Mouse (Mus musculus): ENCODE results near the gene Rapgef5. TPM values are rescaled to one million over a fixed set of nuclear protein-coding genes. Genes with fewer than 3 reads are reported as not detected.

Gene Rapgef5
- polyA plus RNA-seq, 1 experiment, result 0.04 TPM

DNA sequence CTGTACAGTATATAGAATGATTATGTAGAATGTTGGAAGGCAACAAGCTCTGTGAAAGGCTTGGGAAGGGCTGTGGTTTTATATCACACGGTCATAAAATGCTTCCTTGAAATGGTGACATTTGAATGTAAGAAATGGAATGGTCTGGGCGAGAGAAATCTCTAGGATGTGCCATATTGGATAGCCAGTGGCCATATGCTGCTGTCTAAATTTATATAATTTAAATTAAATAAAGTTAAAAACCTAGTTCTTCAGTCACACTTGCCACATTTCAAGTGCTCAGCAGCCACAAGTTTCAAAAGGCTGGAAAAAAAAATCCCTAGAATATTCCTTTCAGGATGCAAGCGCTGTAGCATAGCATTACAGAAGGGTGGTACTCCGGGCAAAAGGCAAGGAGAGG is 14.8 kb downstream of the Rapgef5 start:
- TF ChIP-seq USF1 (IDR thresholded peaks at IDR 0.05; ENCODE audit: low read depth) (no peak), MYOG (IDR thresholded peaks at IDR 0.05; ENCODE audit: control insufficient read depth, extremely low read depth, insufficient read length) (no peak), FOSL1 (IDR thresholded peaks at IDR 0.05; ENCODE audit: insufficient read depth, low read length, poor library complexity, severe bottlenecking) (no peak), CTCF (IDR thresholded peaks at IDR 0.05; ENCODE audit: control insufficient read depth, insufficient read depth, insufficient read length) (no peak), CEBPB (IDR thresholded peaks at IDR 0.05; ENCODE audit: low read depth) (no peak)
- no peaks in the 10 kb centered on the region for H3K27me3 ChIP-seq (ENCODE audit: control insufficient read depth, insufficient read depth, insufficient read length)

DNA sequence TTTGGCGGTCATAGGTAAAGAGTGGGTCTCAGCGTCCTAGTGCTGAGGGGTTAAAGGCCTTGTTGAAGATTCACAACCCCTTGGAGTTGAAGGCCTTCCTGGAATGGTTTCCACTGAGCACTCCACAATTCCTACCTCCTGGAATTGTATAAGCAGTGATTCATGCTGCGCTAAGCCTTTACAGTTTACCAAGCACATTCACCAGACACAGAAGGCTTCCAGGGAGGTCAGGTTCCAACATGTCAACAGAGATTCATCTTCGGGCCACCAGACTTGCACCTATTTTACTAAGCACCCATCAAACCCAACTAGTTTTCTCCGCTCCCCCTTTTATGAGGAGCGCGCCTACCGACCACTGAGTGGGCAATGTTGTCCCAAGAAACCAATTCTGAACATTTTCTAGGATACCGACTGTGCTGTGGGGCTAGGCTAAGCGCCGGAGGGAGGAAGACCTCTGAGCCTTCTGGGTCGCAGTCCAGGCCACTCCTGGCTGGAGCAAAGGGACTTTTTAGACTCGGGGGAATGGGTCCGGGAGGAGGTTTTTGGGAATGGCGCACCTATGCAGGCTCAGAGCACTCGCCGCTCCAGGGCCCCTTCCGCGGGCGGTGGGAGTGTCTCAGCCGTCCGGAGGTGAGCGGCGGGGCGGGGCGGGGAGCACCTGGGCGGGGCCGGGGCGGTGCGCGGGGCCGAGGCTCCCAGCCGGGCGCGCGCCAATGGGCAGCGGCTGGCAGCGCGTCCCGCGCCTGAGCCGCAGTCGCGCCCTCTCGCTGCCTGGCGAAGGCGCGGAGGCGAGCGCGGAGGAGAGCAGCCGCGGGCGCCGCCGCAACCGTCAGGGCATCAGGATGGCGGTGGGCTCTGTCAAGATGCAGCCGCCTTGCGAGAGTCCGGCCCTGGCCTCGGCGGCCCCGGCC is 17.2 kb downstream of the Rapgef5 start:
- TF ChIP-seq MYOD1 (IDR thresholded peaks at IDR 0.05; ENCODE audit: control insufficient read depth, insufficient read length, low read depth) (no peak), MYOG (IDR thresholded peaks at IDR 0.05; ENCODE audit: control insufficient read depth, extremely low read depth, insufficient read length) (no peak), CTCF (IDR thresholded peaks at IDR 0.05; ENCODE audit: control insufficient read depth, insufficient read depth, insufficient read length) (no peak), CEBPB (IDR thresholded peaks at IDR 0.05; ENCODE audit: low read depth) (no peak), USF1 (IDR thresholded peaks at IDR 0.05; ENCODE audit: low read depth) (no peak), MAX (IDR thresholded peaks at IDR 0.05) (no peak), FOSL1 (IDR thresholded peaks at IDR 0.05; ENCODE audit: insufficient read depth, low read length, poor library complexity, severe bottlenecking) (no peak)
- no peaks in the 10 kb centered on the region for H3K27me3 ChIP-seq (ENCODE audit: control insufficient read depth, insufficient read depth, insufficient read length)
- H3K4me3 ChIP-seq (ENCODE audit: insufficient read depth, poor library complexity, severe bottlenecking), result no peak overlapping the region

More for the DNA sequence above, 14.8 kb downstream of the Rapgef5 start:
- Histone ChIP-seq H3K79me2 (ENCODE audit: control insufficient read depth, insufficient read depth) (no peaks in the 10 kb centered on the region), H3ac (ENCODE audit: control insufficient read depth, insufficient read length, low read depth) (no peak overlapping the region), H3K79me3 (ENCODE audit: low read depth) (no peaks in the 10 kb centered on the region), H3K36me3 (ENCODE audit: control insufficient read depth, insufficient read depth) (no peaks in the 10 kb centered on the region), H3K4me3 (ENCODE audit: insufficient read depth, poor library complexity, severe bottlenecking) (no peak overlapping the region)

DNA sequence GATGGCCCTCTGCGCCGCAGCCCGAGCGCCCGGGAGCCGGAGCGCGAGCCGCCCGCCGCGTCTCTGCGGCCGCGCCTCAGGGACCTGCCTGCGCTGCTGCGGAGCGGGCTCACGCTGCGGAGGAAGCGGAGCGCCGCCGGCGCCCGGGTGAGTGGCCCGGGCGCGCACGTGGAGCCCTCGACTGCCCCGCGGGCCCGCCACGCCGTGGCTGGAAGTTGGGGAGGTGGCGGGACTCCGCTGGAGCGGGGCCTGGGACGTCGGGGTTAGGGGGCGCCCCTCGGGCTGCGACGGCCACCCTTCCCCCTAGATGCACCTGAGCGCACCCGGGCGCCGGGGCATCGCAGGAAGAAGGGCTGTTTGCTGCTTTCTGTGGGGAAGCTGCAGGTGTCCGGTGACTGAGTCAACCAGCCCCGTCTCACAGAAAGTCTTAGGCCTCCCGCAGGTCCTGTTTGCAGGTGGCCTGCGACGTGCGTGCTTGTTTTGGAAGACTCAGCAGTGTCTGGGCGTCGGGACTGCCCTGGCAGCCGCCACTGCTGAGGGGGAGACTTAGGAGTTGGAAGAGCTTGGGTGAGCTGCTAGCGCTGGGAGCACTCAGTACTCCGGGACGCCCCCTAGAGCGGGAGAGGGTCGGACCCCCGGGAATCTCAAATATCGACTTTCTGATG is 17.9 kb downstream of the Rapgef5 start:
- Histone ChIP-seq H3K36me3 (ENCODE audit: control insufficient read depth, insufficient read depth) (no peaks in the 10 kb centered on the region), H3ac (ENCODE audit: control insufficient read depth, insufficient read length, low read depth) (no peak overlapping the region), H3K79me3 (ENCODE audit: low read depth) (no peaks in the 10 kb centered on the region), H3K27me3 (ENCODE audit: control insufficient read depth, insufficient read depth, insufficient read length) (no peaks in the 10 kb centered on the region), H3K79me2 (ENCODE audit: control insufficient read depth, insufficient read depth) (no peaks in the 10 kb centered on the region), H3K4me3 (ENCODE audit: insufficient read depth, poor library complexity, severe bottlenecking) (no peak overlapping the region)
- no peak for TF ChIP-seq MYOD1 (IDR thresholded peaks at IDR 0.05; ENCODE audit: control insufficient read depth, insufficient read length, low read depth)
- no peak for TF ChIP-seq MAX (IDR thresholded peaks at IDR 0.05)
- no peak for TF ChIP-seq CEBPB (IDR thresholded peaks at IDR 0.05; ENCODE audit: low read depth)
- no peak for TF ChIP-seq CTCF (IDR thresholded peaks at IDR 0.05; ENCODE audit: control insufficient read depth, insufficient read depth, insufficient read length)
- no peak for TF ChIP-seq USF1 (IDR thresholded peaks at IDR 0.05; ENCODE audit: low read depth)
- TF ChIP-seq FOSL1 (IDR thresholded peaks at IDR 0.05; ENCODE audit: insufficient read depth, low read length, poor library complexity, severe bottlenecking), result no peak
- no peak for TF ChIP-seq MYOG (IDR thresholded peaks at IDR 0.05; ENCODE audit: control insufficient read depth, extremely low read depth, insufficient read length)

More for the DNA sequence above, 17.2 kb downstream of the Rapgef5 start:
- H3K79me2 ChIP-seq (ENCODE audit: control insufficient read depth, insufficient read depth), result no peaks in the 10 kb centered on the region
- no peaks in the 10 kb centered on the region for H3K36me3 ChIP-seq (ENCODE audit: control insufficient read depth, insufficient read depth)
- H3K79me3 ChIP-seq (ENCODE audit: low read depth), result no peaks in the 10 kb centered on the region
- no peak overlapping the region for H3ac ChIP-seq (ENCODE audit: control insufficient read depth, insufficient read length, low read depth)

DNA sequence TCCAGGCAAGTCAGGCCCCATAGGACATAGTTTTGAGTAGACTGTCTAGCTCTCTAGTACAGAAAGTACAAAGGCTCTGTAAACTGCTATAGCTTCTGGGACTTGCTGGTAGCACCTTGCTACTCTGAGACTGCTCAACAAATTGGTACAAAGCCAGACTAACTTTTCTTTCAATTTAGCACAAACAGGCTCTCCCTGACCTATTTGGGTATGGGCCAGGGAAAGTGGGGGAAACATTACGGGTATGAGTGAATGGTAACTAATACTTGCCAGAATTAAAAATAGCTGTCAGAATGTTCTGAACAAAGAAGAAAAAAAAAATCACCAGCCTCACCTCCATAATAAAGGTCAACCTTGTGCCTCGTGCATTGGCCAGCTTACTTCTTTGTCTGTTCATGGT is 24.1 kb downstream of the Rapgef5 start:
- no peak overlapping the region for H3K4me3 ChIP-seq (ENCODE audit: insufficient read depth, poor library complexity, severe bottlenecking)
- no peak overlapping the region for H3ac ChIP-seq (ENCODE audit: control insufficient read depth, insufficient read length, low read depth)
- no peaks in the 10 kb centered on the region for H3K79me3 ChIP-seq (ENCODE audit: low read depth)
- H3K36me3 ChIP-seq (ENCODE audit: control insufficient read depth, insufficient read depth), result no peaks in the 10 kb centered on the region
- H3K79me2 ChIP-seq (ENCODE audit: control insufficient read depth, insufficient read depth), result no peaks in the 10 kb centered on the region
- TF ChIP-seq MYOG (IDR thresholded peaks at IDR 0.05; ENCODE audit: control insufficient read depth, extremely low read depth, insufficient read length), result no peak
- H3K27me3 ChIP-seq (ENCODE audit: control insufficient read depth, insufficient read depth, insufficient read length), result no peaks in the 10 kb centered on the region

DNA sequence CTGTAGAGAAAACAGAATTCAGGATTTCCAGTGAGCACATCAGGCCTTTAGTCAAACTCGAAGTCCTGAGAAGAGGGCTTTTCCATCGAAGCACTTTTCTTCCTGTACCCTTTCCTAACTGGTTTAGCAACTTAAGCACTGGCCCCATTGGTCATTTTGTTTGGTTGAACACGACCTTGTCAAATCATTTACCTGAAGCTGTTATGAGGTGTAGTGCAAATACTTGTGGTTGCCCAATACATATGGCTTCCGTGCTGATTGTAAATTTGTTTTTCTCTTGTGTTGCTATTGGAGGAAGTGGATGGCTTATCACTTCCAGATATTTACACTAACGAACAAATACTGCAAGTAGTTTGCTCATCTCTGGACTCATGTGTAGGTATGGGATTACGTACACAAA is 29.0 kb downstream of the Rapgef5 start:
- H3K27me3 ChIP-seq (ENCODE audit: control insufficient read depth, insufficient read depth, insufficient read length), result no peaks in the 10 kb centered on the region
- H3ac ChIP-seq (ENCODE audit: control insufficient read depth, insufficient read length, low read depth), result no peak overlapping the region
- H3K79me2 ChIP-seq (ENCODE audit: control insufficient read depth, insufficient read depth), result no peaks in the 10 kb centered on the region
- no peaks in the 10 kb centered on the region for H3K79me3 ChIP-seq (ENCODE audit: low read depth)
- TF ChIP-seq MYOD1 (IDR thresholded peaks at IDR 0.05; ENCODE audit: control insufficient read depth, insufficient read length, low read depth) (no peak), CEBPB (IDR thresholded peaks at IDR 0.05; ENCODE audit: low read depth) (no peak), CTCF (IDR thresholded peaks at IDR 0.05; ENCODE audit: control insufficient read depth, insufficient read depth, insufficient read length) (no peak), USF1 (IDR thresholded peaks at IDR 0.05; ENCODE audit: low read depth) (no peak), MAX (IDR thresholded peaks at IDR 0.05) (no peak), MYOG (IDR thresholded peaks at IDR 0.05; ENCODE audit: control insufficient read depth, extremely low read depth, insufficient read length) (no peak), FOSL1 (IDR thresholded peaks at IDR 0.05; ENCODE audit: insufficient read depth, low read length, poor library complexity, severe bottlenecking) (no peak)
- no peak overlapping the region for H3K4me3 ChIP-seq (ENCODE audit: insufficient read depth, poor library complexity, severe bottlenecking)
- no peaks in the 10 kb centered on the region for H3K36me3 ChIP-seq (ENCODE audit: control insufficient read depth, insufficient read depth)
